Mouse (Mus musculus): Measurements from ENCODE around the gene Dhcr24. TPM values are rescaled to one million over a fixed set of nuclear protein-coding genes. Genes with fewer than 3 reads are reported as not detected.

Dhcr24 gene
- total RNA-seq, 2 experiments from 2014 or later, result 2.5 to 3.8 TPM

DNA sequence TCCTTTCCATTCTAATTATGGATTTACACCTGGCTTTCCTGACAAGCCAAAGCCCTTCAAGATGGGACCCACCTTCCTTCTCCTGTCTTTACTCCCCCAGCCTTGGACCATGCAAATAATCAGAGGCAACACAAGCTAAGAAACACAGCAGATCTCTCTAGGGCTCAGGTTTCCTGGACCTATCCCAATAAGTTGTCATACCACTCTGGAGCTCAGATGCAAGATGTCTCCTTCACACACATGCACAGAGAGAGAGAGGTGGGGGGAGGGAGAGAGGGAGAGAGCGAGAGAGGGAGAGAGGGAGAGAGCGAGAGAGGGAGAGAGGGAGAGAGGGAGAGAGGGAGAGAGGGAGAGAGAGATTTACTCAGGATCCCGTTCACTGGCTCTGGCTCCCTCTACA lies 71.5 kb downstream of the Dhcr24 start:
- DNase-seq, result no peak
- intact Hi-C loops (cut with DNase I), result loop anchor here (5.0 kb wide), 1 partner anchor 530 kb away; no protein-coding TSS in a partner anchor

DNA sequence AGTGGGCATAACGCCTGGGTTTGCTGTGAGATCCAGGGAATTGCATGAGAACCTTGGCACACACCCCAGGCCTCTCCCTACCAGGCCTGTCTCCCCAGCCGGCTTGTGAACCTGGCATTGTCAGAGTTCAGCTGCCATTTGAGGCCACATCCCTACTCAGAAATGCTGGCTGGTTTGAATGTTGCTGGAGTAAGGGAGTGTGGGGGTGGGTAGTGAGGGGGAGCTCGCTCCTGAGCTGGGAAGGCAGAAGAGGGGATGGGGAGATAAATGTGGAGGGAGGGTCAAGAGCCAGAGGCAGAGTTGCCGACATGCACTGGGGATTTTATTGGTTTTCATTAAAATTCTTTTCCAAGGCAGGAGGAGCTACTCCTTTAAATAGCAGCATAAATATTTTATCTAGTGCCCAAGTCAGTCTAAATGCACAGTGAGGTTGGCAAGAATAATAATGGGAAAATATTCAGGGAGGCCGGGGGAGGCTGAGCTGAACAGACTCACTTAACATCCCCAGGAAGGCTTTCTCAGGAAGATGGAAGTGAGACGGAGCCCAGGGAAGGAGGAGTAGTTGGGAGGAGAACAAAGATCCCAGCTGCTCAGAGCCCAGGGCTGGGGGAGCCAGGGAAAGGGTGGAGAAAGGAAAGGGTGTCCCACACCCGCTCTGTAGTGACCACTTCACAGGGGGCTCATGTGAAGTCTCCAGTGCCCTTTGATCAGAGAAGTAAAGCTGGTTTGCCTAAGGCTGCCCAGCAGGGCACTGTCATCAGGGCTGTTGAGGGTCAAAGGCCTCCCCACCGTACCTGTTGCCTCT lies 72.6 kb downstream of the Dhcr24 start:
- intact Hi-C loops (cut with DNase I), result loop anchor here (5.0 kb wide), 1 partner anchor 529 kb away; no protein-coding TSS in a partner anchor
- DNase-seq, result no peak

DNA sequence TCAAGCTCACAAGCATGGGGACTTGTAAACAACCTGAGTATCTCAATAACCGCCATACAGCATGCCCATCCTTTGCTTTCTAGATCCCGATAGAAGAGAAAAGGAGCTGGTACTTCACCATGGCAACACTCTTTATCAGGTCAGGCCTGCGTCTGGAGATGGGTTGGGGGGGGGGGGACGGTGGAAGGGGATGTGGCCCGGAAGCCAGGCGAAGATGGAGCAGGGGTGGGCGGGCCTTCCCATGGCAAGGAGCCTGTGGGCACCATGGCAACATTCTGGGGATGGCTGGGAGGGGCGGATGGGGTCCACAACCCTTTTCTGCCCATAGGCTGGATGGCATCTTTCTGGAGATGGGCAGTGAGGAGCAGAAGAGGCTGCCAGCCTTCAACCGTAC lies 73.2 kb downstream of the Dhcr24 start:
- intact Hi-C loops (cut with DNase I), result loop anchor here (5.0 kb wide), 1 partner anchor 528 kb away; no protein-coding TSS in a partner anchor
- no peak for DNase-seq

Other genes with a start within 250 kb of the Dhcr24 start
- gene Usp24, start 244.8 kb upstream of the Dhcr24 start, total RNA-seq (2021), result 10 to 100 TPM; 39.4 to 40.3 TPM
- gene Pcsk9, start 96.7 kb upstream of the Dhcr24 start, total RNA-seq (2021), result not detected
- gene Bsnd, start 68.8 kb upstream of the Dhcr24 start, total RNA-seq (2021), result not detected
- gene Lexm, start 56.2 kb downstream of the Dhcr24 start, total RNA-seq (2021), result not detected
- gene Ttc22, start 61.4 kb downstream of the Dhcr24 start, total RNA-seq (2021), result under 1 TPM; 0.15 to 0.24 TPM
- gene Pars2, start 90.0 kb downstream of the Dhcr24 start, total RNA-seq (2021), result 1 to 10 TPM; 4.7 to 5.2 TPM
- 10 to 100 TPM; 18.7 to 19.7 TPM for gene Ttc4, start 117.9 kb downstream of the Dhcr24 start, total RNA-seq (2021)
- under 1 TPM in 1 of 2 experiments, not detected in 1; 0.17 TPM for gene Mroh7, start 169.9 kb downstream of the Dhcr24 start, total RNA-seq (2021)
- gene Fam151a, start 172.9 kb downstream of the Dhcr24 start, total RNA-seq (2021), result under 1 TPM; 0.50 to 0.51 TPM
- gene Acot11, start 244.0 kb downstream of the Dhcr24 start, total RNA-seq (2021), result 10 to 100 TPM; 27.8 to 30.3 TPM

Measured in heart, postnatal 14 days (tissue).